Mouse (Mus musculus) megakaryocyte, embryonic 14.5 days (primary cell): ENCODE measurements around the gene Robo1.

Experiments
- FLI1 ChIP-seq: IDR thresholded peaks from 2 replicates; pipeline ENCODE4 v1.6.1; 2012; ENCODE audit warnings: low read length, inconsistent platforms, mixed read lengths
- GATA1 ChIP-seq: IDR thresholded peaks from 3 replicates; pipeline ENCODE4 v1.6.1; 2012; ENCODE audit warnings: mixed read lengths, low read length, inconsistent platforms, borderline replicate concordance

DNA sequence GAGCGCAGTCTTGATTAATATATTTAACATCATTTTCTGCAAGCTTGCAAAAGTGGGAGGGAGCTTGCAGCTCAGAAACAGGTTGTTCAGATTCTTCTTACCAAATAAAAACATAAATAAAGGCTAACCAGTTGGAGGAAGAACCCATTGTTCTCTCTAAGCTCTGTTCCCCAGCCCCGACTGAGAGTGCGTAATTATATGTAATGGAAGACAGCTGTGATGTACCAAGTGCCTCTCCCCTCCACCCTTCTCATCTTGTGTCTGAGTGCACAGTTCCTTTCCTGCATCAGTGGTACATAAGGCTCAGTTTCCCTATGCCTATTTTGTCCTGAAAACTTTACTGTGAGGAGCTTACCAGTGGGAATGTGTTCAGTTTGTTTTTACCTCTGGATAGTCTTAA is 502.8 kb downstream of the Robo1 start:
- no peak for TF ChIP-seq GATA1
- TF ChIP-seq FLI1, result no peak
